Mouse (Mus musculus) thymus, adult 2 months (tissue): ENCODE results near the gene Pkd2. TPM values are rescaled to one million over a fixed set of nuclear protein-coding genes. Genes with fewer than 3 reads are reported as not detected.

Source experiments
- DNase-seq: peaks from one replicate; pipeline ENCODE4 v3.0.0; 2021
- H3K27ac ChIP-seq: fragments of 200-500 bp; 2 replicates; pipeline ENCODE4 v1.5.1; 2012; ENCODE audit warnings: low read length, control low read depth; ENCODE audit not compliant: control insufficient read depth, insufficient read depth
- H3K27me3 ChIP-seq: fragments of 200-500 bp; 2 replicates; pipeline ENCODE4 v1.6.1; 2012; ENCODE audit warnings: mild to moderate bottlenecking, low read length, moderate library complexity, mixed read lengths; ENCODE audit not compliant: control insufficient read depth, insufficient read depth
- H3K36me3 ChIP-seq: fragments of 200-500 bp; 2 replicates; pipeline ENCODE4 v1.6.1; 2012; ENCODE audit warnings: mild to moderate bottlenecking, low read length, moderate library complexity; ENCODE audit not compliant: control insufficient read depth, insufficient read depth
- H3K4me1 ChIP-seq: fragments of 200-500 bp; replicated peaks from 2 replicates; pipeline ENCODE4 v1.6.1; 2012; ENCODE audit warnings: low read length; ENCODE audit not compliant: control insufficient read depth, insufficient read depth
- H3K4me3 ChIP-seq: fragments of 200-500 bp; 2 replicates; pipeline ENCODE4 v1.5.1; 2012; ENCODE audit warnings: mild to moderate bottlenecking, low read length, control low read depth, moderate library complexity; ENCODE audit not compliant: control insufficient read depth, insufficient read depth
- CTCF ChIP-seq: fragments of 200-500 bp; IDR thresholded peaks from 2 replicates; pipeline ENCODE4 v1.5.1; 2012; ENCODE audit warnings: mild to moderate bottlenecking, control low read depth, low read length, moderate library complexity, borderline replicate concordance; ENCODE audit not compliant: control insufficient read depth, poor library complexity, insufficient read depth; ENCODE audit errors: extremely low read depth
- POLR2A ChIP-seq: fragments of 200-500 bp; IDR thresholded peaks from 2 replicates; pipeline ENCODE4 v1.6.1; 2012; ENCODE audit warnings: mild to moderate bottlenecking, low read length, control low read depth, moderate library complexity; ENCODE audit not compliant: control insufficient read depth, poor library complexity, insufficient read depth; ENCODE audit errors: extremely low read depth
- WGBS: fragments of 180-500 bp; shearing (Covaris S2); methylation state at CpG from one replicate; pipeline ENCODE4 v1.1.7; 2018; 5-methylcytosine and 5-hydroxymethylcytosine counted together
- polyA plus RNA-seq: library from polyadenylated mRNA; depleted of rRNA; stranded (reverse); fragments of >200 nt; gene quantifications from 2 replicates; pipeline ENCODE4 v1.2.3, GENCODE M21; 2012

Pkd2 gene
- polyA plus RNA-seq, 1 experiment = 4.3 TPM

DNA sequence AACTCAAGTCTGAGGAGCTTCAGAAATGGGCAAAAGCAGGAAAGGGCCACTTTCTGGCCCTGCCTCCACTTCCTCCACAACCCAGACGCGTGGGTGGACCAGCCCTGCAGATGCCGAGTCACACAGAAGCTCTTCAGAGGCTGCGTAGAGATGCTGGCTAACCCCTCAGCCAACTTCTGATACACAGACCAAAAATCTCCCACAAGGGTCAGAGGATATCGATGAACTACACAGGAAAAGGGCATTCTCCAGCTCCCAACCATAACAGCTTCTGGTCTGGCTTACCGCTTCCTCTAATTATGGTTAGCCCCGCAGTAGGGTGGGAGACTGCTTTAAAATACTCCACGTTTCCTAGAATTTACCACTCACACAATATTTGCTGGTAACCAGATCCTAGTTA is 33.3 kb upstream of the Pkd2 start:
- Histone ChIP-seq H3K4me1 (no peaks in the 10 kb centered on the region), H3K27me3 (no peaks in the 10 kb centered on the region), H3K36me3 (no peaks in the 10 kb centered on the region), H3K4me3 (no peak overlapping the region), H3K27ac (no peak overlapping the region)
- 9% methylated on average over 8 of the region's 8 CpGs for WGBS
- TF ChIP-seq POLR2A (no peak), CTCF (no peak)
- DNase-seq = no peak

DNA sequence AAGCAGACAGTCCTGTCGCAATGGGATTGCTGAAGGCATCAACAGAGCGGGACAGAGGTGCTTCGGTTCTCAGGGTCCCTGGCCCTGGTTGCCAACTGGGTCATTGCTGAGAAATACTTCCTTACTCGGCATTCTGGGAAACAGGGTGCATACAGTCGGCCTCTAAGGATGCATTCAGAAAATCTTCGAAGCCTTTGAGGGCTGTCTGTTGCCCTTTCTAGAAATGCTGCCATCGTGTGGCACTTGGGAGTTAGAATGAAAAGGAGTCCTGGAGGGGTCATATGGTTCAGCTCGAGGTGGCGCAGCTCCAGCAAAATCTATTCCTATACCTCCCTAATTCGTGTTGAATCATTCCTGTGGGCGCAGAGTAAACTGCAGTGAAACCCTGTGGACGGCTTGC is 26.4 kb upstream of the Pkd2 start:
- Histone ChIP-seq H3K27me3 (no peaks in the 10 kb centered on the region; the same call in 1 of the 2 replicates), H3K36me3 (no peaks in the 10 kb centered on the region), H3K27ac (no peak overlapping the region), H3K4me3 (no peak overlapping the region), H3K4me1 (no peaks in the 10 kb centered on the region)
- TF ChIP-seq CTCF (no peak), POLR2A (no peak)
- 37% methylated on average over 12 of the region's 12 CpGs for WGBS
- DNase-seq = no peak

DNA sequence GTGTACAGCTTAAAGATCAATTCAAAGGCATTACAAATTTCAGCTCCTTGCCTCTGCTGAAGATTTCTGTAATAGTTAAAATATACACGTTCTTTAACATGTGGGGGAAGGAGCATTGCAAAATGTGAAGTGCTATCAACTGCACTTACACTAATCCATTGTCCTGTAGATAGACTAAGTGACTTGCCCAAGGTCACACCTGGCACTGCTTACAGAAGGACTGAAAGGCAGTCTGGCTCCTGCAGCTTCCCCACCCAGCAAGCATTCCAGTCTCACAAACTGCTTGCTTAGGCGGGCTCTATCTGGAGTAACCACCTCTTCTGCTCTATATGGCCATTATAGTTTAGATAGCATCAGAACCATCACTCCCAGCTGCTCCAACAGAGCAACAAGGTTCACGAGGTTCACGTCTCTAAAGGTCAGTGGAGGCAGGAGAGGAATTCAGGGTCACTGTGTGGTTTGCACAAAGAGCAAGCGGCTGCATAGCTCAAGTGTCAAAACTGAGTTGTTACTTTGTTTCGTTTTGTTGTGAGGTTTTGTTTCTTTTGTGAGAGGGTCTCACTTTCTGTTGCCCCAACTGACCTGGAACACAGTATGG is 25.2 kb upstream of the Pkd2 start:
- H3K27ac ChIP-seq = no peak overlapping the region
- no peak for DNase-seq

DNA sequence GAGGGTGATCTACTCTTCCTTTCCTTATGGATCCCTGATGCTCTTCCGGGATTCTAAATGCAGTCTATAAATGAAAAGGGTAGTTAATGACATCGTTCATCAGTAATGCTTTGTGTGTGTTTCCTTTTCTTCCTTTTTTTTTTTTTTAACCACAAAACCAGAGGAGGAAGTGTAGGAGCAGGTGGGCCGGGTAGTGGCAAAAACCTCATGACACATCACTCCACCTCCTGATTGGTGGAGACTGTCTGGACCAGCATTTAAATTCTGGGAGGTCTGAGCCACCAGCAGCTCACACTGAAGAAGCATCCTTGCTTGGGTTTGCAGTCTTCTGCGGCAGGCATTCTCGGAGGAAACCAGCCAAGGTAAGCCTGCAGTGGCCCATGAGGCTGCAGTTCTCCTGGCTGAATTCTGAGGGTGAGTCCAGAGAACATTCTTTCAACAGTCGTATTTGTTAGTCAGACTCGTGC is 24.4 kb upstream of the Pkd2 start, which contains the start of gene Spp1:
TSS of gene Spp1 (plus strand) at position 284 of the 467 bp plus-strand sequence.
- TF ChIP-seq CTCF (no peak), POLR2A (no peak)
- Histone ChIP-seq H3K4me1 (no peaks in the 10 kb centered on the region), H3K36me3 (no peaks in the 10 kb centered on the region), H3K27ac (no peak within 1 kb of the TSS), H3K4me3 (no peak within 1 kb of the TSS), H3K27me3 (no peaks in the 10 kb centered on the region; the same call in 1 of the 2 replicates)
- WGBS = 5% methylated on average over 7 of the region's 7 CpGs
- no peak for DNase-seq

More for the DNA sequence above, 25.2 kb upstream of the Pkd2 start:
- no peak overlapping the region for H3K4me3 ChIP-seq
- whole genome bisulfite sequencing = 40% methylated on average over 6 of the region's 6 CpGs
- H3K27me3 ChIP-seq = no peaks in the 10 kb centered on the region; the same call in 1 of the 2 replicates
- TF ChIP-seq CTCF (no peak), POLR2A (no peak)
- no peaks in the 10 kb centered on the region for H3K36me3 ChIP-seq
- no peaks in the 10 kb centered on the region for H3K4me1 ChIP-seq

DNA sequence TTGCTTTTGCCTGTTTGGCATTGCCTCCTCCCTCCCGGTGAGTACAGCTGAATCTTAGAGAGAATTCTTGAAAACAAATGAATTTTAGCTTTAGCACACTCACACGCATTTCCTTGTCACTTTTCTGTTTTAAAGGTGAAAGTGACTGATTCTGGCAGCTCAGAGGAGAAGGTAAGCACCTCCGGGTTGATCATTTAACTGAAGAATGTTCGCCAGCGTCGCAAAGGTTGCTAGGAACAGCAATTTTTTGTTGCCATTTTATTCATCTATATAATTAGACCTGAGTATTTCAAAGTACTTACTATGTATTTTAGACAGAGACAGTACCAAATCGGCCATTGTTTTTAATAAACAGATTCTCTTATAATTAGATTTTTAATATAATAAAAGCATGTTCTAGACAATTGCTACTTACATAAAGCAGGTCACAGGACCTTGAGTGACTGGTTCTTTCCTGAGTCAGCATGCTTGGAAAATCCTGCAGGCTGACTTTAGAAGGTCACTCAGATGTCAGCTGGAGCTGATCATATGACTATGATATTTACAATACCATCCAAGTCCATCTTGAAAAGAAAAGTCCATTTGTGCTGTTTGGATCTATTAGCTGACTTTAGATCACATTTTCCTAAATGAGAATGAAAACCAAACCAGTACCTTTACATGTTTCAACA is 22.7 kb upstream of the Pkd2 start:
- H3K4me3 ChIP-seq = no peak overlapping the region
- H3K27me3 ChIP-seq = no peaks in the 10 kb centered on the region; the same call in 1 of the 2 replicates
- no peak overlapping the region for H3K27ac ChIP-seq
- 95% methylated on average over 7 of the region's 7 CpGs for WGBS
- no peaks in the 10 kb centered on the region for H3K4me1 ChIP-seq
- H3K36me3 ChIP-seq = no peaks in the 10 kb centered on the region
- no peak for DNase-seq
- no peak for TF ChIP-seq POLR2A
- no peak for TF ChIP-seq CTCF

DNA sequence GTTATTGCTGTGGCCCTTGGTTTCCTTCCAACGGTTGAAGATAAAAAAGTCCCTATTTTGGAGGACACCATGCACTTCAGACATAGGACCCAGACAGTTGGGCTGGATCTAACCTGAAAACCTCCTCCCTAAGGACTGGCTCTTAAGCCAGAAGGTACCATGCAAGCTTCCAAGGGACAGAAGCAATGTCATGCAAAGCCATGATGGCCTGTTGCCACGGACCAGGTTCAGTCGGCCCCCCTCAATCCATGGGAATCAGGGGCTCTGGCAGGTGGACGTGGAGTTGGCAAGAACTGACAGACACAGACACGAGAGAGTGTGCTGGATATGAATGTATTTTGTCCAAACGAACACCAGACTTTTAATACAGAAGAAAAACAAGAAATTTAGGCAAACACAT is 16.9 kb upstream of the Pkd2 start:
- H3K4me1 ChIP-seq = no peaks in the 10 kb centered on the region
- no peak overlapping the region for H3K4me3 ChIP-seq
- no peak overlapping the region for H3K27ac ChIP-seq
- WGBS = 91% methylated on average over 6 of the region's 6 CpGs
- no peaks in the 10 kb centered on the region for H3K27me3 ChIP-seq
- TF ChIP-seq CTCF (no peak), POLR2A (no peak)
- H3K36me3 ChIP-seq = no peaks in the 10 kb centered on the region
- DNase-seq = no peak
